Mouse (Mus musculus): Measurements from ENCODE around the gene Crip1. TPM values are rescaled to one million over a fixed set of nuclear protein-coding genes. Genes with fewer than 3 reads are reported as not detected.

The Crip1 gene
- 84.7 and 100 TPM in 2 replicates for polyA plus RNA-seq (2012; rRNA removed)

GRCm38 (mm10) chr12:113146112-113147057 is at the start of gene Crip1:
TSS of gene Crip1 (plus strand) at chr12:113146316.

GRCm38 (mm10) chr12:113097749-113098281 is 48.3 kb upstream of the Crip1 start, which contains the start of gene Mta1:
TSS of gene Mta1 (plus strand) at chr12:113098278.

GRCm38 (mm10) chr12:113139908-113140615 is 6.1 kb upstream of the Crip1 start, which contains the start of gene Crip2:
TSS of gene Crip2 (plus strand) at chr12:113140236.

GRCm38 (mm10) chr12:113155887-113156539 is 9.9 kb downstream of the Crip1 start, which contains the start of gene Tedc1:
TSS of gene Tedc1 (plus strand) at chr12:113156421.

GRCm38 (mm10) chr12:113185442-113186291 is 39.6 kb downstream of the Crip1 start, which contains the start of gene Tmem121:
TSS of gene Tmem121 (plus strand) at chr12:113185930.

Other genes starting within 250 kb of the Crip1 start
- gene Jag2, start 216.5 kb upstream of the Crip1 start, polyA plus RNA-seq (2012; rRNA removed) = 0.26 and 0.30 TPM in 2 replicates
- 6.9 and 7.9 TPM in 2 replicates for gene Nudt14, start 204.2 kb upstream of the Crip1 start, polyA plus RNA-seq (2012; rRNA removed)
- gene Btbd6, start 169.8 kb upstream of the Crip1 start, polyA plus RNA-seq (2012; rRNA removed) = 3.4 and 5.0 TPM in 2 replicates
- gene Brf1, start 145.6 kb upstream of the Crip1 start, polyA plus RNA-seq (2012; rRNA removed) = 31.0 and 33.3 TPM in 2 replicates
- gene Pacs2, start 131.8 kb upstream of the Crip1 start, polyA plus RNA-seq (2012; rRNA removed) = 10.3 and 11.2 TPM in 2 replicates
- not detected in 2 replicates for gene Tex22, start 71.8 kb upstream of the Crip1 start, polyA plus RNA-seq (2012; rRNA removed)
- gene Mta1, start 48.0 kb upstream of the Crip1 start, polyA plus RNA-seq (2012; rRNA removed) = 20.7 and 22.6 TPM in 2 replicates
- 25.7 and 29.8 TPM in 2 replicates for gene Crip2, start 6.1 kb upstream of the Crip1 start, polyA plus RNA-seq (2012; rRNA removed)
- gene Tedc1, start 10.1 kb downstream of the Crip1 start, polyA plus RNA-seq (2012; rRNA removed) = 7.2 and 7.9 TPM in 2 replicates
- gene Tmem121, start 39.6 kb downstream of the Crip1 start, polyA plus RNA-seq (2012; rRNA removed) = 0.25 and 0.37 TPM in 2 replicates